Mouse (Mus musculus): ENCODE data around the gene Csnk2a2.

The Csnk2a2 gene

GRCm38 (mm10) chr8:95470008-95470407 is 19.8 kb downstream of the Csnk2a2 start:
- DNase-seq: no peak

GRCm38 (mm10) chr8:95468995-95469394 is 20.8 kb downstream of the Csnk2a2 start:
- DNase-seq: no peak

GRCm38 (mm10) chr8:95466543-95466942 is 23.3 kb downstream of the Csnk2a2 start:
- no peak for DNase-seq

- DNase-seq: no peak
Observed at GRCm38 (mm10) chr8:95452518-95452917, 37.3 kb downstream of the Csnk2a2 start.

- DNase-seq: no peak
Observed at GRCm38 (mm10) chr8:95450271-95450670, 39.6 kb downstream of the Csnk2a2 start.

GRCm38 (mm10) chr8:95447661-95448060 is 42.2 kb downstream of the Csnk2a2 start:
- no peak for DNase-seq

GRCm38 (mm10) chr8:95445042-95445441 is 44.8 kb downstream of the Csnk2a2 start:
- DNase-seq: no peak

GRCm38 (mm10) chr8:95441491-95442039 is 48.3 kb downstream of the Csnk2a2 start:
- DNase-seq: no peak

GRCm38 (mm10) chr8:95440168-95440709 is 49.6 kb downstream of the Csnk2a2 start:
- no peak for DNase-seq

GRCm38 (mm10) chr8:95439421-95439820 is 50.4 kb downstream of the Csnk2a2 start:
- DNase-seq: no peak

GRCm38 (mm10) chr8:95437341-95437992 is 52.4 kb downstream of the Csnk2a2 start:
- DNase-seq: no peak

GRCm38 (mm10) chr8:95435930-95436329 is 53.9 kb downstream of the Csnk2a2 start:
- DNase-seq: no peak

GRCm38 (mm10) chr8:95435471-95435870 is 54.4 kb downstream of the Csnk2a2 start:
- no peak for DNase-seq

GRCm38 (mm10) chr8:95434686-95435439 is 55.0 kb downstream of the Csnk2a2 start, which contains the start of gene Cfap20:
Cfap20 (minus strand) TSS chr8:95434869.
- DNase-seq: peak; percentile 100

- peak in 1 of 2 experiments; percentile 68 for DNase-seq
Observed at GRCm38 (mm10) chr8:95434233-95434632, 55.6 kb downstream of the Csnk2a2 start.

- no peak for DNase-seq
Observed at GRCm38 (mm10) chr8:95433124-95433523, 56.7 kb downstream of the Csnk2a2 start.

- DNase-seq: peak in 1 of 2 experiments; percentile 32
Observed at GRCm38 (mm10) chr8:95432471-95432870, 57.4 kb downstream of the Csnk2a2 start.

GRCm38 (mm10) chr8:95429945-95430344 is 59.9 kb downstream of the Csnk2a2 start:
- peak; percentile 73 to 77 for DNase-seq

GRCm38 (mm10) chr8:95427594-95428535 is 62.0 kb downstream of the Csnk2a2 start:
- peak; percentile 76 to 84 for DNase-seq

- DNase-seq: peak; percentile 34 to 58
Observed at GRCm38 (mm10) chr8:95426781-95427281, 63.0 kb downstream of the Csnk2a2 start.

- DNase-seq: no peak
Observed at GRCm38 (mm10) chr8:95424682-95425081, 65.2 kb downstream of the Csnk2a2 start.

GRCm38 (mm10) chr8:95422193-95422810 is 67.5 kb downstream of the Csnk2a2 start:
- no peak for DNase-seq
